Mouse (Mus musculus) heart, postnatal 0 days (tissue): Measurements from ENCODE around the gene Myo1b.

Experiments used
- CTCF ChIP-seq: IDR thresholded peaks from 2 replicates; pipeline ENCODE4 v1.5.1; 2016; ENCODE audit warnings: antibody characterized with exemption, control low read depth, low read depth
- EP300 ChIP-seq: IDR thresholded peaks from 2 replicates; pipeline ENCODE4 v1.6.1; 2016; ENCODE audit warnings: antibody characterized with exemption, low read depth

DNA sequence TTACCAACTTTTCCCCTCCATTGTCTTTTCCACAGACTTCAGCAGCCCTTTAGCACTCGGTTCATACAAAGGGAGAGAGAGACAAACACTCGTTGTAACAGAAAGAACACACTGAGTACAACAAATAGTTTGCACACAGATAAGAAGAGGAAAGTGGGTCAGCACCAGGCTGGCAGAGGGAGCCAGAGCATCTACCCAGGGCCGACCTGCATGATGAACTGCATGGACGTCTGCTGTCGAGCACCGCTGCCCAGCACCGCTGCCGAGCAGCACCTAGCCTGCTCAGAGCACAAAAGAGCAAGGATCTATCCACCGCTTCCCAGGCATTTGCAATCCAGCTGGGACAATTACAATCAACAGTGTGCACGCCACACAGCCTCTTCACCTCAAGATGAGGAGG lies 19.9 kb downstream of the Myo1b start:
- TF ChIP-seq CTCF (no peak), EP300 (no peak)
